Mouse (Mus musculus) thymus, adult 2 months (tissue): ENCODE results near the gene Atxn1.

ENCODE experiments used
- CTCF ChIP-seq: fragments of 200-500 bp; IDR thresholded peaks from 2 replicates; pipeline ENCODE4 v1.5.1; 2012; ENCODE audit warnings: mild to moderate bottlenecking, control low read depth, low read length, moderate library complexity, borderline replicate concordance; ENCODE audit not compliant: control insufficient read depth, poor library complexity, insufficient read depth; ENCODE audit errors: extremely low read depth
- POLR2A ChIP-seq: fragments of 200-500 bp; IDR thresholded peaks from 2 replicates; pipeline ENCODE4 v1.6.1; 2012; ENCODE audit warnings: mild to moderate bottlenecking, low read length, control low read depth, moderate library complexity; ENCODE audit not compliant: control insufficient read depth, poor library complexity, insufficient read depth; ENCODE audit errors: extremely low read depth

DNA sequence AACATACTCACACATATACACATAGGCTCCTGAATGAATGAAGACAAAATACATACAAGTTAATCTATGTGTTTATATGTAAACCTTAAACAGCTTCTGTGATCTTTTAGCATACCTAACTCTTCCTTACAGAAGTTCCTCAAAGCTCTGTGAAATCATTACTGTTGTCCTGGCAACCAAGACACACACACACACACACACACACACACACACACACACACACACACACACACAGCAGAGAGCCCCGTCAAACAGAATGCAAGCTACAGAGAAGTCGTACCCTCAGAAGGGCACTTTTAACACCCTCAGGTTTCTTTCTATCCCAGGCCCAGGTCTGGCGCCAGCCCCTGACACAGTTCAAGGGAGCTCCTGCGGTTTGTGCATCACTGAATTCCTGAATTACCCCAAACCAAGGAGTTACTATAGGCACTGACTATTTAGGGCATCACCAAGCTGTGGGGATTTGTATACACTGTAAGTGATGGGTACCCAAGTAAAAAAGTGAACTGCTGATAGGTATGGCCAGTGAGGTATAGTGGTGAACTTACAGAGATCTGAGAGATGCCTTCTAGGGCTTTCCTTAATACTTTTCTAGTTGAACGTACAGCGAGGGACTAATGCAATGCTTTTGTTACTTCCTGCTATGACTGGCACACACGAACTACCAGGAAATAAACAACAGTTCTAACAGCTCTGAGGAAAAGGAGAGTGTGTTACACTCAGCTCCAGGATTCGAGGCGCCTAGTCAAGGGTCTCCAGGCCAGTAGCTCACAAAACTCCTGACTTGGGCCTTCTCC is 75.7 kb downstream of the Atxn1 start:
- no peak for TF ChIP-seq CTCF
- no peak for TF ChIP-seq POLR2A
